Mouse (Mus musculus): ENCODE measurements at regions not wholly inside any gene's neighbourhood (a gene's known extent, or its start where the extent isn't known, plus 50 kb on each side); places are given as distances from the start of the nearest gene placed in this dataset.

DNA sequence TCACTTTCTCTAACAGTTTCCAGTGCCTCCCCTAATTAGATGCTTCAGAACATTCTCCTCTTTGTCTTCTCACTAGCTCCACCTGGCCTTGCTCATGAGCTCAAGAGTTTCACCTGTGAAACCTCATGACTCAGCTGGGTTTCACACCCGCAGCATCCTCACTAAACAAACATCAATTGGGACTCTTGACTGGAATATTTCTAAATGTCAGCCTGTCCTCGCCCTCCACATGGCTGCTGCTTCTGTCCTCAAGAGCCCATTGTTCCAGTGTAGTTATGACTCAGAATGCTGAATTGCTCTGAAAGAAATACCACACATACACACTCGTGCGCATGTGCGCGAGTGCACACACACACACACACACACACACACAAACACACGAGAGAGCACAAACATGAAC is 407.2 kb downstream of the Prss52 start:
- DNase-seq = no peak

DNA sequence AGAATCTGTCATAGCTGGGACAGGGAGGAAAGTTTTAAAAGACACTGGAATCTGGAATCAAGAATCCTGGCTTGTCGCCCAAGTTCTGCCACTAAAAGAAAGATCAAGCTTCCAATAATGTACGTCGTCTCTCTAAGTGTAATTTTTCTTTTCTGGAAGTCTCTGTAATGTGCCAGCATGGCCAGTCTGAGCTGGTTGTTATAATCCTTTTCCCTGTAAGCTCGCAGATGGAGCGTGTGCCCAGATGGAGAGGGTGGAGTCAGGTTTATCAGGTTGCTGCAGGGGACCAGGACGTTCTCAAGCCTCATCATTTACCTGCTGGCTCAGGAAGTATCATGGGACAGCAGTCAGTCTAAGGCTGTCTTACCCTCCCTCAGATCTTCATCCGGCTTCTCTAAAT is 408.6 kb downstream of the Prss52 start:
- no peak for DNase-seq

GRCm38 (mm10) chr14:64517584-64518195 is 413.6 kb downstream of the Prss52 start:
- no peak for DNase-seq

DNA sequence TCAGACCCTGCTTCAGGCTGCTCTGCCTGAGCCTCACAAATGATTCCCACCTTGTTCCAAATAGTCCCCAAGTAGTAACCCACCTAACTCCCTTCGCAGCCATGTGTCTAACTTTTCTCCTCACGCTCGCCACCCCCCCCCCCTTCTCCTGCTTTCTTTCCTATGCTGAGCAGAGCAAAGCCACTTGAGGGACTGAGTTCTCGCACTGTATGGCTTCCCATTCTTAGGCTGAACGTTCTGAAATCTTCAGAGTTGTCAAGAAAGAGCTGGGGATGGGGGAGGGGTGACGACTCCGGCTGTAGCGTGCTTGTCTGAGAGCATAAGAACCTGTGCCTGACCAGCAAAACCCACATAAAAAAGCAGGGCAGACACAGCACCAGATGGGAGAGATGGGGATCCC is 420.6 kb downstream of the Prss52 start:
- no peak for DNase-seq

DNA sequence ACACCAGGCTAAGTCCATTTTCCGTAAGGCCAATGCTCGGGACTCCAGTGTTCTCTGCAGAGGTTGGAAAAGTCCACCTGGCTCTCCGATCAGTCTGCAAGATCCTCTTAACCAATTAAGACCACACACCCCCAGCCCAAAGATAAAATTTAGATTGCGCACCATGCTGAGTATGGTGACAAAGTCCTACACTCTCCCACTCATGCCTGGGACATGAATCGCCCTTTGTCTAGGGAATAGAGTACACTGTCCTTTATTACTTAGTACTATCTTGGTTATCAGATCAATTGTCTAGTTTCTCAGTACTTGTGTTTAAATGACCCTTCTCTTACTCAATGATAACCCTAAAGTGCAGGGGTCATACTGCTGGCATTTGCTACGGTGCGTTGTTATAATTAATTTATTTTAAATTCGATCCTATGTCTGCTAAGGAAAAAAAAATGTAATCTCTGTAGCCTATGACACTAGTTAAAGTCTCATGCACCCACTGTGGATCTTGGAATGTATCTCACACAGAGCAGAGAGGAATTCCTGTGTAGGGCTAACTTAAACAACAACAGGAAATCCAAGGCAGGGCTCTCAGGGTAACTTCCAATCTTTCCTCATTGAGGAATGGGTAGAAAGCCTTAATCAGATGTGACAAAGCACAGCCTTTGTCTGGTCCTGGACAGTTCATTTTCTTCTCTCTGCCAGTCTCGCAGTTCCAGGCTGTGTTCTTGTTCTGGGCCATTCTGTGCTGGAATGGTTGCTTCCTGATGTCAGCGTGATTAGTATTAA is 421.4 kb downstream of the Prss52 start:
- DNase-seq = no peak

DNA sequence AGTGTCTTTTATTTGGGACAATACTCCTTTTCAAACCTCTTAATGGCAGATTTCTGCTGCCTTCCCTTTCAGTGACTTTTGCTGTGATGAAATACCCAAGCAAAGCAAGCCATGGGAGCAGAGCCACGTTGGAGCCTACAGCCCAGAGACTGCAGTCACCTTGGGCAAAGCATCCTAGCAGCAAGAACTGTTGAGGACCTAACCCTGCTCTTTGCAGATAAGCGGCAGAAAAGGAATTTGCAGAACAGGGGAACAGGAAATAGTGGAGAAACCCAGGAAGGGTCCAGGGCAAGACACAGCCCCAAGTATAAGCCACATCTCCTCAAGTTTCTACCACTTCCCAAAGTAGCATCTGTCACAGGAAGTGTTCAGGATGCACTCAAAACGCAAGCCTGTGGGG is 426.5 kb downstream of the Prss52 start:
- DNase-seq = no peak

DNA sequence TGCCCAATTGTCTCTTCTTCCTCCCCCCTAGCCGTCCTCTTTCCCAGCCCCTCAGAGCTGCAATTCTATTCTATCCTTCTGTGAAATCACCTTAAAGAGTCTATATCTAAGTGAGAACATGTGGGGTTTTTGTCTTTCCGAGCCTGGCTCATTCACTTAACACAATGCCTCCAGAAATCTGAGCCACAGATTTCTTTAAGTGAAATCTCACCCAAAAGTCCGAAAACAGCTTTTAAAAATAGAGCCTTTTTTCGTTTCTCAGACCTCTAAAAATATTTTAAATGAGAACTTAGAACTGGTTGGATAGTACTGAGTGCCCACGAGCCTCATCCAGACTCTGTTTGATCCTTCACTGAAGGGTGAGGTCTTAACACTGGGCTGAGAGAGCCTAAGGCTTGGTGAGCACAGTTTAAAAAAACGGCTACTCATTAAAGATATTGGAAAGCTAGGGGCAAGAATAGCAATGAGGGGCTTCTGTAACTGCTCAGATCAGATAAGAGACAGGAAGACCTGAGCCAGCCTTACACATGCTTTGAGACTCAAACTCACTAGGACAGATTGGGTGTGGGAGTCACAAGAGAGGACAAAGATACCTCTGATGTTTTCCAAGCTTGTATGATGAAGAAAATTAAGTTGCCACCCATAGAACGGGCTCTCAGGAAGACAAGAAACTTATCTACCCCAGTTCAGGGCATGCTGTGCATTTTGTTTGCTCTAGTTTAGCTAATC is 427.3 kb downstream of the Prss52 start:
- no peak for DNase-seq

DNA sequence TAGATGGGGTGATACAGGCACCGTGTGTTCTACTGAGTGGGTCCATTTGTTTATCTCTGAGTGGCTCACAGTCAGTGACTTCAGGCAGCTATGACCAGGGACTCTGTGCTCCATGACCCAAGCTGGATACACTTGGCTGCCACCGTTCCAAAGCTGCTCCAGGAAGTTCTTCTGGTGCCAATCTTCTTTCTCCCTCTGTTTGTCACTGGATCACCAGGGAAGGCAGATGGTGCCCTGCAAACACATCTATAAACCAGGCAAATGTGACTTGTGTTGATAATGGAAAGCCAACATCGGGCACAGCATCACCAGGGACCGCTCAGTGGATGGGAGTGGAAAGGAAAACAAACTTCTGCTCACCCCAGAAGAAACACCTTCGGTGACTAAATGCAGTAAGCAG is 428.3 kb downstream of the Prss52 start:
- no peak for DNase-seq

DNA sequence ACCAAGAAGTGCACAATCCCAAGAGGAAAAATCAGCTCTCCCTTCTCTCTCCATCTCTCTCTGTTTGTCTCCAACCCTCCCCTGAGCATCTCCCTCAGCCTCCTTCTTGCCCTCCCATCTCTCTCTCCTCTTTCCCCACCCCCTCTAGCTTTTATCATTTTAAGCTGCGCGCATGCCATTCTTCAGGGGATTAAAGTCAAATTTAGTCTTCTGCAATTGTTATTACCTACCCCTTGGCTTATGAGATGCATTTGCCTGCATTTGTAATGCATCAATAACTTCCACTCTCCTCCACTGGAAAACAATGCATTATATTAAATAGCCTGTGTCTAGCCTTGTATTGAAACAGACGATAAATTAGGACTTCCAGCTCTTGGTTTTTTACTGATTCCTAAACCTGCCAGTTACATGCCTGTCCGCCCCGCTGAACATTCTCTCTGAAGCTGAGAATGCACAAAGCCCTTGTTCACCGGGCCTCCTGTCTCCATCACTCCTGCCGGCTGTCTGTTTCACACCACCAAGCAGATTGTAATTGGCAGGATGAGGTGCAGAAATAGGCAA is 429.6 kb downstream of the Prss52 start:
- no peak for DNase-seq

DNA sequence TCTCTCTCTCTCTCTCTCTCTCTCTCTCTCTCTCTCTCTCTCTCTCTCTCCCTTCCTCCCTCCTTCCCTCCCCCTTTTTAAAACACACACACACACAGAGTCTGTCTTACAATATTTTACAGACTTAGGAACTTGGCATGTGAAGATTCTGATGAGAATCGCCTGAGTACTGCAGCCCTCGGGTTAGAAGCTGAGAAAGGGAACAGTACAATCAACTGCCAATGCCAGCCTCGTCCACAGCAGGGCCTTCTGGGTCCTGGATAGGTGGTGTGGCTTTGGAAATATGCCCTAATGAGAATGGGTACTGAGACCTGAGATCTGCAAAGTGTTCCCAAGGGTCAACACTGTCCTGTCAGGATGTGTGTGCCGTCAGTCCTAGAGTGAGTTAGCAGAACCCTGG is 430.1 kb downstream of the Prss52 start:
- no peak for DNase-seq

DNA sequence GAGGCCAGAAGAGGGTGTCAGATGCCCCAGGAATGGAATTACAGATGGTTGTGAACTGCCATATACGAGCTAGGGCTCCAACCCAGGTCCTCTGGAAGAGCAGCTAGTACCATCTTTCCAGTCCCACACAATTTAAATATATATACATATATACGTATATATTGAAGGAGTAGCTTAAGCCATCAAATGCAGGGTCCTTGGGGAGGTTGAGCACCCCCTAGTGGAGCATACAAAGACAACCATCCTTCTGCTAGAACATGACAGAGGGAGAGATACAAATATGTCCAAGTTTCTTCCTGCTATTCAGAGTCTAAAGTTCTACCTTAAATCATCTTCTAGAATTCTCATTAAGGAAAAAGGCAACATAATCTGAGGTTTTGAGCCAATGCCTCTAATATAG is 435.4 kb downstream of the Prss52 start:
- DNase-seq = no peak

GRCm38 (mm10) chr14:64545056-64545455 is 441.0 kb downstream of the Prss52 start:
- no peak for DNase-seq

GRCm38 (mm10) chr14:64546787-64547186 is 442.7 kb downstream of the Prss52 start:
- peak; percentile 13 for DNase-seq

GRCm38 (mm10) chr14:64552951-64553350 is 448.9 kb downstream of the Prss52 start:
- DNase-seq = no peak

DNA sequence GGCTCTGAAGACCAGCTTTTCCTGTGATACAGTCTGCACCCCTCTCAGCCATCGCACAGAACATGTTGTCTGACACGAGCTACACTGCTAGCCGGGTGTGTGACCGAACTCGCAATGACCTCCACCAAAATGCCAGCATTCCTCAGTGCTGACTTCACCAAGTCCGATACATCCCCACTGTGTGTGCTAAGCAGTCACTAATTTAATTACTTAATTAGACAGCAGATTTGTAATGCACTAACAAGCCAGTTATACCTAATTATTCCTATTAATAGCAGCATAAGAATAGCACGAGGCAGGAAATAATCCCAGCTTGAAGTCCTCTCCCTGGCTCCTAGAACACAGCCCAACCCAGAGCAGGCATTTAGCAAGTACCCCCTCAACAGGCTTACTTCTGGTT is 452.0 kb downstream of the Prss52 start:
- DNase-seq = no peak

DNA sequence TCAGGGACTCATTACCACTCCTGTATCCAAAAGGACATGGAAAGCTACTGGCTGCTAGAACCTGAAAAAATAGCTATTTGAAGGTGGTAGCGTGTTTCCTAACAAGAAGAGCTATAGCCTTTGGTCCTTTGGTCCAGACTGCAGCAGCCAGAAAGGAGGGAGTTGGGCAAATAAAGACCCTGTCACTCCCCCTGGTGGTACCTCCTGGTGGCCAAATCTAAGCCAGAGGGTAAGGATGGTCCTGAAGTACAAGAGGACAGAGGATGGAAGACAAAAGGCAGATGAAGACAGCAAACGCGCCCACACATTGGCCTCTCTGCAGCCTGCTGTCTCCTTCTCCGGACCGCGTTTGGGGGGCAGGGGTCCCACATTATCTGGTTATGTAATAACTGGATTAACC is 453.4 kb downstream of the Prss52 start:
- no peak for DNase-seq

- DNase-seq = no peak
Observed at GRCm38 (mm10) chr14:64568689-64569088, 464.6 kb downstream of the Prss52 start.

- no peak for DNase-seq
Observed at GRCm38 (mm10) chr14:64570951-64571350, 466.9 kb downstream of the Prss52 start.

DNA sequence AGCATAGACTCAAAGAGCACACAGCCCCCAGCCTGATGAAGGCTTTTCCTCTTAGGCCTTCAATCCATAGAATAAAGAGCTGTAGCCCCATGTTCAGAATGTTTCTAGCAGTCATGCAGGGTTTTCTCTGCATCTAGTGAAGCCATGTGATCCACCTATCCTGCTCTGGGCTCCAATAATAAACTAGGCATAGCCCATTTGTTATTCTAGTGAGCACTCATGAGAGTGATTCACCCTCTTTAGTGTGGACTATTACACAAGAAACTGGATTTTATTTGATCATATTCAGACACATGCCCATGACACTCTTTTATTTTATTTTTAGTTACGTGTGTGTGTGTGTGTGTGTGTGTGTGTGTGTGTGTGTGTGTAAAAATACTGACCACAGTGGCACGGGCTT is 468.7 kb downstream of the Prss52 start:
- no peak for DNase-seq

DNA sequence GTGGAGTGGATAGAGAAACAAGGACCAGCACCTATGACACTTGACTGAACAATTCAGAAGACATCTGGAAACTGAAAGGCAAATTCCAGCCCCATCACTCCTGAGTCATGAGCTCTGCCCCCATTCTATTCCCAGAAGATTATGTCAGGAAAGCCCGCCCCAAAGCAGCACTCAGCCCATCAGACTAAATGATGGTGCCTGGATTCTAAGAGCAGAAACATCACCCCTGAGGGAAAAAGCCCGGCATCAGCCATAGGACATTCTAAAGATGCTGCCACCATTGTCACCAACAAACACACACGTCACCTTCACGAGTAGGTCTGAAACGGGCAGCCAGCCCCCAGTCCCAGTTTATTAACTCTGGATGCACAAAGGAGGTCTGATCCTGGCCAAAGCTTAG is 469.7 kb downstream of the Prss52 start:
- DNase-seq = no peak

GRCm38 (mm10) chr14:64574277-64574676 is 470.2 kb downstream of the Prss52 start:
- DNase-seq = no peak

- DNase-seq = no peak
Observed at GRCm38 (mm10) chr14:64574773-64575172, 470.7 kb downstream of the Prss52 start.

DNA sequence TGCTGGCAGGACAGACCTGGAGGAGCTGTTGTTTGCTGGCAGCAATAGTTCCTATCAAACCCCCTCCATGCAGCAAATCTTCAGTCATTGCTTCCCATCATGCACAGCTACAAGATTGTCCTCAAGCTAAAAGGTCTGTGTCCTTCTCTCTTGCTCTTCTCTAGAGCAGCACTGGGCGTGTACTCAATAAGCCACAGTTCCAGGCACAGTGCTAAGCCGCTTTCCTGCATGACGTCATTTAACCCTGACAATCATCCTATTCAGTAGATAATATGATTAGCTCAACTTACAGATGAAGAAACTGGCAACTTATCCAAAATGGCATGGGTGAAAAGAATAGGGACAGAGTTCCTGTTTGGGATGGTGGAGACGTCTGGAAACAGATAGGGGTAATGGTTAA is 471.9 kb downstream of the Prss52 start:
- no peak for DNase-seq

Measured in gastrocnemius, postnatal 25 days (tissue).